Mouse (Mus musculus) common myeloid progenitor, adult 5-6 weeks (primary cell): Measurements from ENCODE around the gene Mrpl46. TPM values are rescaled to one million over a fixed set of nuclear protein-coding genes. Genes with fewer than 3 reads are reported as not detected.

Experiments used
- ATAC-seq: replicated peaks from 2 replicates; pipeline ENCODE4 v1.8.0; 2016; ENCODE audit warnings: low read depth, mild to moderate bottlenecking, moderate TSS enrichment, inconsistent platforms; ENCODE audit not compliant: poor library complexity, severe bottlenecking
- total RNA-seq: library from RNA; stranded (forward); fragments of 200-1000, 187-1606 nt; gene quantifications from 2 replicates; pipeline ENCODE4 v1.2.3, GENCODE M21; 2017

The Mrpl46 gene
- total RNA-seq, 1 experiment from 2014 or later = 40.9 TPM

DNA sequence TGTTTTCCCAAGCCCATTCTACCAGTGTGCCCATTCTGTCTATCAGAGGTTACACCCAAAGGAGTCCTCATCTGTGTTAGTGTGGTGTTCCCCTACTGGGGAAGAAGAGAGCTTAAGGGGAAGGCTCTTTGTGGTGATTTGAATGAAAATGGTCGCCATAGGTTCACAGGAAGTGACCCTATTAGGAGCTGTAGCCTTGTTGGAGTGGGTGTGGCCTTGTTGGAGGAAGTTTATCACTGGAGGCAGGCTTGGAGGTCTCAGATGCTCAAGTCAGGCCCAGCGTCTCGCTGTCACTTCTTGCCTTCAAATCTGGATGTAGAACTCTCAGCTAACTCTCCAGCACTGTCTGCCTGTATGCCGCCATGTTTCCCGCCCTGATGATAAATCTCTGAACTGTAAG, 12.4 kb downstream of the Mrpl46 start:
- ATAC-seq = no peak

DNA sequence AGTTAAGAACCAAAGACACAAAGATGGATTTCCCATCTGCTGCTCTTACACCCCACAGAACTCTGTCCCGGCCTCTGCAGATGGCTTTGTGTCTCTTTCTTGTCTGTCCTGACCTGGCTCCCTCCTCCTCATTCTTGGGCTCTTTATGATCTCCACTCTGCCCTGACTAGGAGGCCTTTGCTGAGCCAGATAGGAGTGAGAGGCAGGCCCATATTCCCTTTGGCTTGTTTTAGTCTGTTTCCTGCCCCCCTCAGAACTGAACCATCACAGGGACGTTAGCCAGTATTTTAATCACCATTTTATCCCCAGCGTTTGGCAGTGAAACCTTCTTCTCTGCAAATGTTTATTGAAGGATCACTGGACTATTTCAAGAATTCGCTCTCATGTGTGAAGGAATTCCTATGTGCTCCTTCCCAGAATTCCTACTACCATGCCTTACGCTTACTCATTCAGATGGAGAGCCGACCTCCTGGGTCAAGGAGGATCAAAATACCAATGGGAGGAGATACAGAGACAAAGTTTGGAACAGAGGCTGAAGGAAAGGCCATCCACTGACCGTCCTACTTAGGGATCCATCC, 14.2 kb downstream of the Mrpl46 start:
- no peak for ATAC-seq

DNA sequence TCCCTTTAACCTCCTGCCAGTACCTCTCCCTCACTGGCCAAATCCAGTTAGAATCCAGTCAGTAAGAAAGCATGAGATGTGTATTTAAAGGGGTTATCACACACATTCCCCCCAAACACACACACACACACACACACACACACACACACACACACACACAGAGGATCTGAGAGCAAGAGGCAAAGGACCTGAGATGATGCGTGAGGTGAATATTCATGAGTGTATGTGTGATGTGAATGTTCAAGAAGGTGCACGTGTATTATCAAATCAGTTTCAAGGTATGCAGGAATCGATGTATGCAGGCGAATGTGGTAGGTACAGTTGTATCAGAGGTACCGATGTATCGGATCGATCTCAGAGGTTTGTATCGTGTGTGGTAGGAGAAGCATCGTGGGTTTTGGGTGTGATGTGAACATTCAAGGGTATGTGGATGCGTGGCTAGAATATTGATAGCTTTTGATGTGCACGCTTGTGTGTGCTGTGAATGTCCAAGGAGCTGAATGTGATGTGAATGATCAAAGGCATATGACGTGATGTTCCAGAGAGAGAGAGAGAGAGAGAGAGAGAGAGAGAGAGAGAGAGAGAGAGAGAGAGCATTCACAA, 15.3 kb downstream of the Mrpl46 start:
- no peak for ATAC-seq

DNA sequence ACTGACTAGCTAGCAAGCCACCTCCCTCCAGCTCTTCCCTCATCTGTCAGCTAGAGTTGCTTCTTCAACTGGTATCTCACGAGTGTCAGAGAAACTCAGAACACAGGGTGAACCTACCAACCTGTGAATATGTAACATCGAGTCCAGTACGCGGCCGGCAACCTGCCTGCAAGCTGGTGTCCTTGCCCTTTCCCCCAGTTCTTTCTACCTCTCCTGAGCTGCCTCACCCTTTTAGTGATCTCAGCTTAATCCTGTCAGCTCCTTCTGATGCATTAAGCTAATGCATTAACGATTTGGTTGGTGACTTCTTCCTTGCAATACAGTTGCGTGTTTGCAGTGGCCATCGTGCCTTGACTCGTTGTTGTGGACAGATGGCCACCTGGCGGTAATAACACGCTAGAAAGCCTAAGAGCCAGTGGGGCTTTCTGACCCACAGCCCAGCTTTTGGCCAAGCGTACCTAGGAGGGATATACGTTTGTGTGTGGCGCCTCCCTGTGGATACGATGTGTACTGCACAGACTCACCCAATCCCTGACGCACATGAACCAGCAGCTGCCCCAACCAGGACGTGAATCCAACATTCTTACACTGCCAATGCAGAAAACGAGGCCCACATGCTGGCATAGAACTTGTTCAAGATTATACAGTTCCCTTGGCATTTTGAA, 17.2 kb downstream of the Mrpl46 start:
- peak; percentile 96 for ATAC-seq

DNA sequence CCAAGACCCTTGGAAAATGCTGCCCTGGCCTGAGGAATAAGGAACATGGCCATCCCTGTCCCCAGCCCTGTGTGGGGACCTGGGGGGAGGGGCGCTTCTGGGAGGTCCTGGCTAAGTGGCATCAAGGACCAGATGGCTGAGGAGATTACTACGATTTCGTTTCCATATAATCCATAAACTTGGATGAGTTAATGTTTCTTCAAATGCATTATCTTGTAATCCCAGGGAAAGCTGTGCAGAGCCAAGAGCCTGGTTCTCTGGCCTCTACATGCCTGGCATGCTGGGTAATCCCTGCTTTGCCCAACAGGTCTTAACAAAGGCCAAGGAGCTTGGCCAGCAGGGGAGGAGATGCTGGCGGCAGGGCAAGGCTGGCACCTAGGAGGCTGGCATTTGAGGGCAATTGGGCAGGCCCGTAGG, 18.1 kb downstream of the Mrpl46 start:
- ATAC-seq = no peak

DNA sequence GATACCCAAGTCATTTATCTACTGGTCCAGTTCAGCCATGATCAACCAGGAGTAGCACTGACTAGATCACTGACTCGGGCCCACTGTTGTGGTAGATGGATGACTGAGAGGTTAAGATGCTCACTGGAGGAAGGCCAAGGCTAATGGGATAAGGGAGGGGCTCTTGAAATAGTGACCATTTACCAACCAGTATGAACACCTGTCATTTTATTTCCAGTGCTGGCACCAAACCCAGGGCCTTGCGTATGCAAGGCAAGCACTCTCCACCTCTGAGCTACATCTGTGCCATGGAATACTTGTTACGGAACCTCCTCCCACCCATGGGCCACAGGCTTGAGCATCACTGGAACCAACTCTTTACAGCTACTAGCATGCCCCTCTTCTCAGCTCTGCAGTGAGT, 19.5 kb downstream of the Mrpl46 start:
- no peak for ATAC-seq

DNA sequence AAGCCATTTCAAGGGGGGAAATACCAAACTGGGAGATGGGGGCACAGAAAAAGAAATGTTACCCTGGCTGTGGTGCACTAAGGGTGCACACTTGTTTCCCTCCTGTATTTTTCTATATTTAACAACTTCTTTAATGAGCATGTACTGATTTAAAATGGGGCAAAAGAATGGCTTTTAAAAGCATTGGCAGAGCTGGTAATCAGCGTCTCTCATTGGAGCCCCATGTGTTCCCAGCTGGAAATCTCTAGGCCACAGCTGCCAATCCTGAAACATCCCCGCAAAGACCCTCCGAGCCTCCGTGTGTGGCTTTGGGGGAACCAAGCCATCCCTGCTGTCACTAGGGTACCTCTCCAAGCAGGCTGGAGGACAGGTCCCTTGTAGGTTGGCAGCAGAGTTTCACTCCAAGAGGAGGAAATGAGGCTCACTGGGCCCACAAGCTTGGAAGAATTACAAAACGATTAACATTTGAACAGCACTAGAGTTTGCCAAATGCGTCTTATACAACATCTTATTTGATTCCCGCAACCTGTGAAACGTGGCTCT, 28.8 kb downstream of the Mrpl46 start:
- ATAC-seq = no peak

DNA sequence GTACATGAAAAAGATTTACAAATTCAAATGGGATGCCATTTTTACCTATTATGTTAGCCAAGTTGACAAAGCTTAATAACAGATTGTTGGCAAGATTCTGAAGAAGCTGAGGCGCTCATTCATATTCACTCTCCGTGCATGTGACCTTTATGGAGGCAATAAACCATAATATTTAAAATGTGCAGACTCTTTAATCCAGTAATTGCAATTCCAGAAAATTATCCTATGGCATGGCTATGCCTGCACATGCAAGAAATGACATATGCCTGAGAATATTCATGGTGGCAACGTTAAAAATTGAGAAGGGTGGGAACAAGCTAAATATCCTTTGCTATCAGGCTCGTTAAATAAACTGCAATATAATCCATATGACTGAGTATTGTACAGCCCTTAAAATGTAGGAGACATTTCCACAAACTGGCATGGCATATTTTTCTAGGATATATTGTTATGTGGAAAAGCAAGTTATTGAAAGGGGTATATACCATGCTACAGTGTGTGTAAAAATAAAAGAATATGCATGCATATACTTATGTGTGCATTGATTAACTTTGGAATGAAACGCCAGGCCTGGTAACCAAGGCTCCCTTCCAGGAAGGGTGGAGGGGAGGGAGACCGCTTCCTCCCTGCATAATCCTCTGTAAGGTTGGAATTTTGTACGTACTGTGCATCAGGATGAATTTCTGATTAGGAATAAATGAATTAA, 29.4 kb downstream of the Mrpl46 start:
- ATAC-seq = no peak

DNA sequence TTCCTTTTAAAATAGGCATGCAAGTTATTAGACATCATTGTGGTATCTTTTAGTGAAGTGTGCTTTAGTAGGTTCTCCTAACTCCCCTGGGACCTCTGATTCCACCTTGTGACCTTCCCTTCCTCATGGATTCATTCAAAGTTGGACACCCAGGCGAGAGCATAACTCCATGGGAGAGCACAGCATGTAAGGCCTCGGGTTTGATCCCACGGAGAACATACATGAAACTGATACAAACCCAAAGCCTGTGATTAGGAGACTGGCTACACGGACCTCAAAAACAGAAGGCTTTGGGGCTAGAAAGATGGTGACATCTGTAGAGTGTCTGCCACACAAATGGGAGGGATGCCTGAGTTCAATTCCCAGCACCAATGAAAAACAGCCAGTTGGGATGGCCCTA, 30.4 kb downstream of the Mrpl46 start:
- ATAC-seq = no peak

DNA sequence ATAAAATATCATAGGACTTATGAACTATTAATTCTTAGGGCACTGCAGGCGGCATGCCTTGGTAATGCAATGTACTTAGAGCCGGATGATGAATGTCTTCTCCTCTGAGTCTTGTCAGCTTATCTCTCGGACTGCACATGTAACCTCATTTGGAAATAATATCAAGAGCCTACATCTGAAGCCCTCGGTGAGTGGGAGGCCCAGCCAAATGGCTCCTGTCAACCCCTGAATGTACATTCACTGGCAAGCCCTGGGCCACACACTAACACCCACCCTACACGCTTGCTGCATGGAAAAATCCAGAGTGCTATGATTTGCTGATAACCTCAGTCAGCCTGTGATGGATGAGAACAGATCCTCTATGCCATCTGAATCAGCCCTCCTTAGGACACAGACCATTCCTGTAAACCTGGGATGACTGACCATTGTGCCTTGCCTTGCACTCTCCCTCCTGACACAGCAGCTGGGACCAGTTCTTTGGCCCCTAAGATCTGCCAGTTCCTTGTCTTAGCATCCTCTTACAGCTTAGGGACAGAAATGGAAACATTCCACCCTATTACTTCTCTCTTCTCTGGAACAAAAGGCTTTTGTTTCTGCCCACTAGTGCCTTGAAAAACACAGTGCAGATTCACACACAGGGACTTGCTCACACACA, 39.5 kb downstream of the Mrpl46 start:
- no peak for ATAC-seq

DNA sequence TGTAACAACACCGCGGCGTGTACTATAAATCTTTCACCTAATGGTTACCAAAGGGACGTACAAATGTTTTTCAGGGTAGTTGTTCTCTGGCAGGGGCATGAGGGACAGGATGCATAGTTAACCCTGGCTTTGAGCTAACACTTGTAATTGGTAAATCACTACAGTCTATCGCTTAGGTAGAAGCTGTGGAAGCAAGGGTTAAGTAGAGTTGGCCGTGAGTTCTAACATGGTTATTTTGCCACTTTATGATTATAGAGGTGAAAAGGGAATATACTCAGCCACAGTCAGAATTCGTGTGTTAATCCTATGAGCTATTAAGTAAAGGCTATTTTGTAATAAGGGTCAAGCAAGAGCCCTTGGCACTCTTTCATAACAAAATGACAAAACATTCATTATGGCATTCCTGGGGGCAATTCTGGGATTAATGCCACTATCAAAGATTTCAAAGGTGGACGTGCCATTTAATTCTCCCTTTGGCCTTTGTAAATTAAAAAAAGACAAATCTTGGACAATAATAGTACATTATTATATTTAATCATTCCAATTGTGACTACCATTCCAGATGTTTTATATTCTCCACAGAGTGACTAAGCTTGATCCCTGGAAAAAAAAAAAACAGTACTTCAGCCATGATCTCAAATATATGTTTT, 43.9 kb downstream of the Mrpl46 start:
- ATAC-seq = no peak

DNA sequence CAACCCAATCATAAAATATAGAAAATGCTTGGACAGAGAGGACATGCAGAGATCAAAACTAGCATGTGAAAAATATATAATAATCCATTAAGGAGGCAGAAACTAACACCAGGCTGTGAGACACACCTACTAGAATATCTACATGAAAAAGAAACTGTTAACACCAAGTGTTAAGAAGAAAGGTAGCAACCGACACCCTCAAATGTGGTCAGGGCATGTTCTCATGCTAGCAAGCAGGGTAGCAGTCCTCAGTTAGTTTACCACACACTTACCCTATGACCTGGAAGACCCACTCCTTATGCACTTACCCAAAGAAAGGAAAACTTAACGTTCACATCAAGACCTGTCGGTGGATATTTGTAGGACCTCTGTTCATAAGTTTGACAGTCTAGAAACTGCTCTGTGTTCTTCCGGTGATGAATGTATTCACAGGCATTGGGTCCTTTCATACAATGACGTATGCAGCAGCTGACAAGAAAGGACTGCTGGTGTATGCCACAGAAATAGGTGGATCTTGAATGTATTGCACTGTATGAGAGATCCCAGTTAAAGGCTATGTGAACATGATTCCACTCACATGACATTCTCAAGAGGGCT, 45.6 kb downstream of the Mrpl46 start, which contains the start of gene Ntrk3:
Ntrk3 (minus strand) TSS at position 399 of the 597 bp plus-strand sequence.
- ATAC-seq = no peak

DNA sequence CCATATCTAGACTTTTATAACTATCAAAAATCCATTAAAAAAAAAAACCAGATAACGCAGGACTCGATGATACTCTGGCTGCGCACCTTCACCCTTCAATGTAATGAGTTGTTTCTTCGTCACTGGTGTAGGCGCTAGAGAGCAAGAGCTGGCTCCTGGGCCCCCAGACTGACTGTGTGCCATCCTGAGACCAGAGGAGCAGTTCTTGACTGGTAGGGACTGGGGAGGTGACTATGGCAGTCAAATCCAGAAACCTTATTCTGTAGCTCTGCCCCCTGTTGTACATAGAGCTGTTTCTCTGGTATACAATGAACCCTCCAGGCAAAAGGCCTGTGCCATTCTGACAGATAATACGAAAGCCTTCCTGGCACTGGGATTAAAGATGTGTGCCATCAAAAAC, 46.1 kb downstream of the Mrpl46 start:
- ATAC-seq = no peak

DNA sequence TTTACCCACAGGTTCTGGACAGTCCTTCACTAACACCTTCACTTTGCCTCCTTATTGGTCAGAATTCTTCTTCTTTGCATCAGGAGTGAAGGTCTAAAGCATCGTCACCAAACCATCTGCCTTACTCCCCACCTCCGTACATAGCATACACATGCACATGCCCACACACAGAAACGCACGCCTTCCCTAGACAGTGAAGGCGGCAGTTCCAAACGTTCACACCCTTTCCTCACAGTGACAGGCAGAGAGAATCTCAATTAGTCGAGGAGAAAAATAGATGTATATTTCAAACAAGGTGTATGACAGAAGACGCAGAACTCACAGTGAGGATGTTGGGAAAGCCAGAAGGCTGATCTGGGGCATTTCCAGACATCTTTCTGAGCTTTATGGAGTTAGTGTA, 51.9 kb downstream of the Mrpl46 start:
- ATAC-seq = no peak

Other genes with a start within 250 kb of the Mrpl46 start
- gene Ntrk3, start 45.5 kb downstream of the Mrpl46 start, total RNA-seq = not detected in 2 replicates
- gene Mrps11, start 412 bp downstream of the Mrpl46 start, total RNA-seq = 30.1 and 44.8 TPM in 2 replicates
- 16.2 and 17.6 TPM in 2 replicates for gene Det1, start 63.7 kb upstream of the Mrpl46 start, total RNA-seq
- 28.7 and 48.2 TPM in 2 replicates for gene Aen, start 112.3 kb upstream of the Mrpl46 start, total RNA-seq
- gene Isg20, start 129.9 kb upstream of the Mrpl46 start, total RNA-seq = 27.0 and 29.5 TPM in 2 replicates